Mouse (Mus musculus) thymus, adult 2 months (tissue): ENCODE data around the gene Gtsf2.
"Not testable (repeated sequence)": the region's sequence is repeated elsewhere in the genome, so short reads cannot be mapped to it uniquely, and the experiment has no call there.

ENCODE experiments used
- CTCF ChIP-seq: fragments of 200-500 bp; IDR thresholded peaks from 2 replicates; pipeline ENCODE4 v1.5.1; 2012; ENCODE audit warnings: mild to moderate bottlenecking, control low read depth, low read length, moderate library complexity, borderline replicate concordance; ENCODE audit not compliant: control insufficient read depth, poor library complexity, insufficient read depth; ENCODE audit errors: extremely low read depth
- POLR2A ChIP-seq: fragments of 200-500 bp; IDR thresholded peaks from 2 replicates; pipeline ENCODE4 v1.6.1; 2012; ENCODE audit warnings: mild to moderate bottlenecking, low read length, control low read depth, moderate library complexity; ENCODE audit not compliant: control insufficient read depth, poor library complexity, insufficient read depth; ENCODE audit errors: extremely low read depth

GRCm38 (mm10) chr15:103445966-103446365 is 2.3 kb downstream of the Gtsf2 start:
- TF ChIP-seq CTCF, POLR2A: not testable (repeated sequence)
